Mouse (Mus musculus) neural tube, embryonic 12.5 days (tissue): ENCODE measurements around the gene Hsd17b2. TPM values are rescaled to one million over a fixed set of nuclear protein-coding genes. Genes with fewer than 3 reads are reported as not detected.

Experiments used
- polyA plus RNA-seq: library from polyadenylated mRNA; unstranded; fragments of >200 nt; fragmentation: Nextera tagmentation; extraction: Ambion mirVana; gene quantifications from 2 replicates; pipeline ENCODE4 v1.2.1, GENCODE M21; 2016

Gene Hsd17b2
- polyA plus RNA-seq, 1 experiment from 2014 or later: not detected

Other genes with a start within 250 kb of the Hsd17b2 start
- 2.1 and 2.2 TPM in 2 replicates for gene Plcg2, start 203.6 kb upstream of the Hsd17b2 start, polyA plus RNA-seq
- gene Sdr42e1, start 28.2 kb upstream of the Hsd17b2 start, polyA plus RNA-seq: 0.77 and 0.81 TPM in 2 replicates
- 45.0 and 45.2 TPM in 2 replicates for gene Mphosph6, start 100.0 kb downstream of the Hsd17b2 start, polyA plus RNA-seq